Mouse (Mus musculus): ENCODE measurements around the gene Wscd1.
"Not testable (repeated sequence)": the region's sequence is repeated elsewhere in the genome, so short reads cannot be mapped to it uniquely, and the experiment has no call there.

Wscd1 gene

GRCm38 (mm10) chr11:71769744-71770143 lies 20.0 kb downstream of the Wscd1 start:
- no peak for DNase-seq (ENCODE audit: low read depth, low spot score)

DNA sequence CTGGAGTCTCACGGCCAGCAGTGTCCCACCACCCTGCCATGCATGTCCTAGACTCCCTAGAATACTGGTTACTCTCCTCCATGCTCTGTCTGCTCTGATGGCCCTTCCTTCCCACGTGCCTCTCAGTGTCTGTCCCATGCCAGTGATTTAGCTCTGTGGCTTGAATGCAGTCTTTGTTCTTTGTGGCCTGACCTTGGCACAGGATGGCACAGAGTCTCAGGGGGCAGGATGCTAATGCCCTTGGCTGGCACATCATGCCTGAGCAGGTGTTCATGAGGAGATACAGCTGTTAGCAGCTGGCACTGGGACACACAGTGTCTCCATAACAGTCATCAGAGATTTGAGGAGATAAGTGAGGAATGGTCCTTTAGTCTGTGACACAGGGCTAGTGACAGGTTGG lies 20.8 kb downstream of the Wscd1 start:
- DNase-seq (ENCODE audit: low read depth, low spot score) = no peak

- no peak for DNase-seq (ENCODE audit: low read depth, low spot score)
Observed at GRCm38 (mm10) chr11:71771074-71771473, 21.4 kb downstream of the Wscd1 start.

DNA sequence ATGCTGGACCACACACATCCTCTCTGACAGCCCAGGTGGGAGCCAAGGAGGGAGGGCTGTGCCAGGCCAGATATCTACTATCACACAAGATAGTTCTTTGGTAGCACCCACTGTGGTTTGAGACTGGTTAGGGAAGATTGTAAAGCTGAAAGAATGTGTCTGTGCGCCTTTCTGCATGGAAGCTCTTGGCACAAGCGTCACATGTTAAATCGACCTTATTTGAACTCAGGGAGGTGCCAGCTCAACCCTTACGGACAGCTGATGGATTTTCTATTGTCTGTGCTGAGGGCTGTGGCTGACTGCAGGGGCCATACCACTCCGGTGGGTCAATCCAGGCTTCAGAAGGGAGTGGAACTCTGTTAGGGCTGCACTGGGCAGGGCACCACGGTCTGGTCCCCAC lies 22.3 kb downstream of the Wscd1 start:
- DNase-seq (ENCODE audit: low read depth, low spot score) = no peak

DNA sequence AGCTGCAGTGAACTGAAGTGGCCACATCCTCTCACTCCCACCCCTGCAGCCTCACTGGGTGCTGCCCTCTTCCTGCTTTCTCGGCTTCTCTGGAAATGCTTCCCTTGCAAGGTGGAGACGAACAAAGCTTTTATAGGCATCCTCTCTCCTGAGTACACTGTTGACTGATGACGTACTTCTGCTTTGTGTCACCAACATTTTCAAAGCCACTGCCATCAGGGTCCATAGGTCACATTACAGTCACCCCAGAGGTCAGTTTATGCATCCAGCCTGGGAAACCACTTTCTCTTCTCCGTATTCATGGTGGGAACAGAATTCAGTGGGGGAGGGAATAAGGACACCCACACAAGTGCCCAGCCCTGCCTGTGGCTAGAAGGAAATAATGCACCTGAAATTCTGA lies 23.1 kb downstream of the Wscd1 start:
- no peak for DNase-seq (ENCODE audit: low read depth, low spot score)

- no peak for DNase-seq (ENCODE audit: low read depth, low spot score)
Observed at GRCm38 (mm10) chr11:71773986-71774767, 24.5 kb downstream of the Wscd1 start.

- DNase-seq (ENCODE audit: low read depth, low spot score) = no peak
Observed at GRCm38 (mm10) chr11:71775056-71775455, 25.3 kb downstream of the Wscd1 start.

- DNase-seq (ENCODE audit: low read depth, low spot score) = no peak
Observed at GRCm38 (mm10) chr11:71779642-71780041, 29.9 kb downstream of the Wscd1 start.

DNA sequence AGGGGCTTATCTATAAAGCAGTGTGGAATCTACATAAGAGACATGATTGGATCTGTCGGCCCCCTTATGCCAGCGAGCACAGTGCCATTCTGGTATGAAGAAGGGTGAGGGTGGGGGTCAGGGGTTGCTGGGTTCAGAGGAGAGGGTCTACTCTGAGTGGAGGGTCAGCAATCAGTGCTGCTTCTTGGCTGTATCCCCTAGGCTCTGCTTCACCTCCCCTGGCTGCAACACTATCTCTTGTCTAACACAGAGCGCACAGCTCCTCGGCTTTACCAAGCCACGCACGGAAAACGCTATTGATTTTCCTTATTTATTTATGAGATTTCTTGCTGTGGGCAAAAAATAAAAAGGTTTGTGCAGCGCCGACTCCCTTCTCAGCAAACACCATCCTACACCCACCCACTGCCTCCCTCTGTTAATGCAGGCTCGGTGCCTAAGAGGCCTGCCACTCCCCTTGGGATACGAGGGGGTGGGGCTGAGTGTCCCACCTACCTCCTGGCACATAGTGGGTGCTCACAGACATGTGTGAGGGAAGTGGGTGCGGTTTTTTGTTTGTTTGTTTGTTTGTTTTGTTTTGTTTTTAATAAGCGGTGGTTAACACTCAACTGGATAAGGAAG lies 32.1 kb downstream of the Wscd1 start:
- no peak for DNase-seq (ENCODE audit: low read depth, low spot score)

GRCm38 (mm10) chr11:71785499-71785898 lies 35.8 kb downstream of the Wscd1 start:
- DNase-seq (ENCODE audit: low read depth, low spot score) = no peak

DNA sequence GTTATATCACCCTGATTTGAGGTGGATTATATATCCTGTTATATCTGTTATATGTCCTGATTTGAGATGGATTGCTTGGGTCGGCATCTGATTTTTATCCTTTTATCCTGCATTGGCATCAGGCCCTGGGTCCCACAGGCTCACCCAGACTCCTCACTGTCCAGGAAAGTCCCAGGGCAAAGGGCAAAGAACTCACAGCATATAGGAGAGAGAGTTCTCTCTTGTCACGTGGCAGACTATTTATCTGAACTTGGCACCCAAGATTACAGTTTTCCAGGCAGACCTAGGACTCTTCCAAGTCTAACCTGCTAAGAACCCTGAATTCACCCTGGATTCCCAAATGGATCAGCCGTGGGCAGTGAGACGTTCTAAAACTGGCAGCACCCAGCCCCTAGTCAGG lies 38.5 kb downstream of the Wscd1 start:
- no peak for DNase-seq (ENCODE audit: low read depth, low spot score)

DNA sequence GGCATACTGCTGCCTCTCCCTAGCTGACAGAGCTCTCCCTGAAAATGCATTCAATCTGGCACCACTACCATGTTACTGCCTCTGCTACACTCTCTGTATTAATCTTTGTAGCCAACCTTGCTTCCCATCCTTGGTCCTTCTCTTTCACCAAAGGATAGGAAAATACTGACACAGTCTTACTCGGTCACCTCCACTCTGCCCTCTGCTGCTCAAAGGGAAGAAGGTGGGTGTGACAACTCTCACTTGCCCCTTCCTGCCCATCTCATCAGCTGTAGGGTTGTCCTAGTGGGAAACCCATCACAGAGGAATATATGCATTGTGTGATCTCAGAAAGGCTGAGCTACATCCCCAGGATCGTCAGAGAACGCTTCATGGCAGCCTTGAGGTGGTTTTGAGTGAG lies 40.5 kb downstream of the Wscd1 start:
- no peak for DNase-seq (ENCODE audit: low read depth, low spot score)

DNA sequence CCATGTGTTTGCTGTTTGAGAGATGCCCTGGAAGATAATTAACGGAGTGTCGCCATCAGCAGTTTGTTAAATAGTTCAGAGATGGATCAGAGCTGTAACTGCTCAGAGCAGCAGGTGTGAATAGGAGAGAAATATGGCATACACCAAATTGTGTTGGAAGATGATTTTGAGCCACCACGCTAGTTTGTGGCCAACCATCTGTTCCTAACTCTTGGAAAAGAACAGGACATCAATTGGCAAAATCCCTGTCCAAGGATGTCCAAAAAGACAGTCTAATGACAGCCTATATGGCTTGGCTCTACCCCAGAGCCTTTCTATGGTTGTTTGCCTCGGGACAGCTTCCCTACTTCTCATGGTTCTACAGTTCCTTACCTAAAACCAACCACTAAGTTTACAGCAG lies 49.5 kb downstream of the Wscd1 start:
- DNase-seq (ENCODE audit: low read depth, low spot score) = no peak

DNA sequence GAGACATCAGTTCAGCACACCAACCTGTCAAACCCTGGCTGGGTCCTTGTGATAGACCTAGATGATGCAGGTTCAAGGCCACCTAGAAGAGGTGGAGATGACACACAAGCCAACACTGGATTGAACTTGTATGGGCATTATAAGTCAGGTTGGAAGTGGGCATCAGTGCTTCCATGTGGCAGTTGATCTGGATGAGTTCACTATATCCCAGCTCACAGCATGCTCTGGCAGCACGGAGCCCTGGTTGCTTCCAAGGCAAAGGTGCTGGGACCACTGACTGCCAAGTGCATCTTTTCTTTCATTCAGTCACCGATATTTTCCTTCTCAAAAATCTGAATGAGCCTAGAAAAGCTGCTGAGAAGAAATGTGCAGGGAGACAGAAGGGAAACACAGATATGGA lies 58.8 kb downstream of the Wscd1 start:
- DNase-seq (ENCODE audit: low read depth, low spot score) = no peak

DNA sequence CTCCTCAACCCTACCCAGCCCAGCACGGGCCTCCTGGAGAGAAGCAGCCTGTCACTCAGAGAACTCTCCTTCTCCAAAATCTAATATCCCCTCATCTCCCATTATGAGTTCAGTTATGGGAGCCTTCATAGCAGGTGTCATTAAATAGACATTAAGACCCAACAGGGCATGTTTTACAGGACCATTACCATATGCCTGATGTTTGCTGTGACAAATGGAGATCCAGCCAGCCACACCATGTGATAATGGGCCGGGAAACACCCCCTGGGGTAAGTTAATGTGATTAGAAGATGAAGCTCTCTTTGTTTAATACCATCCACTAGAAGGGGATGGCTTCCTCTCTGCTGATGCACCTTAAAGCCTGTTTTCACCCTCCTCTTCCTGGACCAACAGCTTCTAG lies 62.1 kb downstream of the Wscd1 start:
- no peak for DNase-seq (ENCODE audit: low read depth, low spot score)

DNA sequence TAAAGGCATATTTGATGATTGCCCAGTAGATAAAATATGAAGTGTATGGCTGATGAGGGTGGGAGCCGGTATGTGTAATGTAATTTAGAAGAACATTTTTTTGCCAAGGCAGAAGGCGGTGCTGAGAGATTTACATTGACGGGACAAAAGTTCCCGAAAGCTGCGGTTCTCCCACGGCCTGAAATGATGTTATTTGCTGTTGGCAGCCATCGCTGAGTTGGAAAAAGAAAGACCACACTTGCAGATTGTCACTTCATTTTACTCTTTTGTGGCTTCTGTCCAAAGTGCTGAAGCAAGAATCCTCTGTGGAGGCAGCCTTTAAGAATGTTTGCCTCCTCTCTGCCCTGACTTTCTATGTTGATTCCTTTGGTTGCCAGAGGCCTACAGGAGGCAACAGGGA lies 63.2 kb downstream of the Wscd1 start:
- no peak for DNase-seq (ENCODE audit: low read depth, low spot score)

DNA sequence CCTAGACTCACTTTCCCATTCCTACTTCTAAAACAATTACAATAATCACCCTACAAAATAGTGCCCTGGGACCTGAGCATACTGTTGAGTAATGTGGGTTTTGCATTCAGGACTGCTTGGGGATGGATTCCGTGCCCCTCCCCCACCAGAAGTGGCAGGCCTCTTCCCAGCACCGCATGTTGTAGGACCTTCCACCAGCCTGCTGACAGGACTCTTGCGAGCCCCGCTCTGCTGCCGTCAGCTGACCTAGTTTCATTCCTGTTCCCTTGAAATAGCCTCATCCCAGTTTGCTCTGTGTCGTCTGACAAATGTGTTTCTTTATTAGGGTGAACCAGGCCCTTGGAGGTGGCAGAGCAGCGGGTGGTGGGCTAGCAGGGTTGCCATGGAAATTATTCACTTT lies 64.8 kb downstream of the Wscd1 start:
- no peak for DNase-seq (ENCODE audit: low read depth, low spot score)

DNA sequence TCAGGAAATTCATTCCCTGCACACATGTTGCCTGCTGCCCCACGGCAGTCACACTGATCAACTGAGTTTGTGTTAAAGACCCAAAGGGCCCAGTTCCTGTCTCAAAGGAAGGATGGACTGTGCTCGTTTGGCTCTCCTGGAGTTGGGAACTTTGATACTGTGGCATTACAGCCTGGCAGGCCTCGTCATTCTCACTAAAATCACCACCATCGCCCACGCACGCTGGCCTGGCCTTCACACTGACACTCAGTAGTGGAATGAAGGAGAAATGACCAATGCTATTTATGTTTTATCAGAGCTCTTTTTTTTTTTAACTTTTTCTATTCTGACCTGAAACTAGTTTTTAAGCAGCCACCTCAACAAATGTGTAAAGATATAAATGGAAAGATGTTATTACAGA lies 65.6 kb downstream of the Wscd1 start:
- DNase-seq (ENCODE audit: low read depth, low spot score) = no peak

- no peak for DNase-seq (ENCODE audit: low read depth, low spot score)
Observed at GRCm38 (mm10) chr11:71816918-71817317, 67.2 kb downstream of the Wscd1 start.

GRCm38 (mm10) chr11:71817341-71817740 lies 67.6 kb downstream of the Wscd1 start:
- no peak for DNase-seq (ENCODE audit: low read depth, low spot score)

DNA sequence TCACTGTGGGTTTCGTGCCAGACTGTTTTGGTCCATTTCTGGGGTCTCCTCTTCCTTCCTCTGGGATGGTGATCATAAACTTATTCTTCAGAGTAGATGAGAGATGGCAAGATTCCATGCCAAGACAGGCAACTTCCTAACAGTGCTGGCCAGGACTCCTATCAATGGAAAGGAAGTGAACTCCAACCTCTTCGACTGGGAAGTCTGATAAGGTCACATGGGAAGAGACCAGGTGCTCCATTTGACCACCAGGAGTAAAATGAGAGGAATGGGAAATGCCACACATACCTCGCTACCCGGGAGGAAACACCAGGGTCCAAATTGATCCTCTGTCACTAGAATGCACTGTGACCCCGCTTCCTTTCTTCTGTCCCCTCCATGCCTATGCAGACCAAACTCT lies 68.4 kb downstream of the Wscd1 start:
- DNase-seq (ENCODE audit: low read depth, low spot score) = no peak

DNA sequence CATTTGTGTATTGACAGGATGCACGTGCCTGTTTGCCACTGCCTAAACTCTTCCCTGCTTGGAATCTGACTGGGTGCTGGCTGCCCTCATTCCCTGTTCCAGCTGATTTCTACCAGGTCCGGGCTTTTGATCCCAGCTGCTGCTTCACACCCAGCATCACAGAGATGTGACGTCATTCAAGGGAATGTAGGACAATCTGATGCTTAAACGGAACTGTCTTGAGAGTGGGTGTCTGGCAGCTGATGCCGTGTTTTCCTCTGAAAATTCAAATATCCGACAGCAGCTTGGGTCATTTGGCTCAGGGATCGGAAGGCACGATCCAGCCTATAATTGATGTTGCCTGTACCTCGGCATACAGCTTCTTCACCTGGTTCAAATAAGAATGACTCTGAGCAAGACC lies 70.2 kb downstream of the Wscd1 start:
- DNase-seq (ENCODE audit: low read depth, low spot score) = no peak

- no peak for DNase-seq (ENCODE audit: low read depth, low spot score)
Observed at GRCm38 (mm10) chr11:71820847-71821246, 71.1 kb downstream of the Wscd1 start.

GRCm38 (mm10) chr11:71821526-71821925 lies 71.8 kb downstream of the Wscd1 start:
- DNase-seq (ENCODE audit: low read depth, low spot score) = not testable (repeated sequence)

All from c-Kit-negative CD71-positive TER-119-positive erythroid progenitor cells, embryonic 14.5 days (primary cell).